ENCODE assay signal across 10 mouse cellular contexts in the genomic region with DNA sequence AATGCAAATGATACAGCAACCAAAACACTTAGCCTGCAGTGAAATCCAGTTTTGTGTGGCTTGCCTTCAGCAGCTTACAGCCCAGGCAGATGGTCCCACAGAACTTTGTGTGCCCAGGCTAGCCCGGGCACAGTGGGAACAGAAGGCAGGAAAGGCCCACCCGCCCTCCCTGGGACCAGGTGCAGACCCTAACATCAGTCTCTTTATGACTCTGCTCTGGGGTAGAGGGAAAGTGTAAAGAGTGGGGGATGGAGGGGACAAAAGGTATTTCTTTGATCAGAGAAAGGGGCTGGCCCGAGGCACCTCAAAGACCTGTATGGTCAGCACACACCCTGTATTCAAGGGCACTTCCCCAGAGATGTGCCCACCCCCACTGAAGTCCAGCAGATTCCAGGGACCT. TPM values are rescaled to one million over a fixed set of nuclear protein-coding genes. Genes with fewer than 3 reads are reported as not detected.
DNase-seq lines count a peak whose midpoint lies in the region; ATAC-seq and TF ChIP-seq lines count a peak whose summit lies in the region.
"Had no signal": no experiment of that assay in that cellular context is flagged by ENCODE, and none has a peak within 500 bp of the region (broad histone marks: within the 10 kb centered on the region; RNA-seq: fewer than 3 reads in every experiment).

No protein-coding gene starts in this region.

- no peak for ATAC-seq in heart, postnatal 0 days (ENCODE audit: insufficient read depth, low read depth)
- peak; percentile 27; the same call in 1 of the 2 replicates for ATAC-seq in lung, embryonic 16.5 days (ENCODE audit: low read depth)
- no peak for ATAC-seq in forebrain, embryonic 13.5 days
- ATAC-seq in stomach, embryonic 15.5 days (ENCODE audit: insufficient read depth, low FRiP score, low read depth), result no peak
- ATAC-seq in erythroblast, adult 5-6 weeks (replicated peaks; ENCODE audit: low FRiP score, poor library complexity, severe bottlenecking), result no peak

- peaks cover 33% of the 10 kb centered on the region for H3K4me1 ChIP-seq in heart, postnatal 0 days (ENCODE audit: control insufficient read depth, insufficient read depth)
- peaks cover 63% of the 10 kb centered on the region for H3K4me1 ChIP-seq in lung, embryonic 16.5 days (replicated peaks; ENCODE audit: control insufficient read depth, insufficient read depth, low read length)
- peaks cover 49% of the 10 kb centered on the region for H3K4me1 ChIP-seq in forebrain, embryonic 13.5 days
- H3K4me1 ChIP-seq in stomach, embryonic 15.5 days, result peaks cover 61% of the 10 kb centered on the region

- H3K36me3 ChIP-seq in heart, postnatal 0 days (replicated peaks; ENCODE audit: control insufficient read depth, insufficient read depth, low read length), result no peaks in the 10 kb centered on the region
- no peaks in the 10 kb centered on the region for H3K36me3 ChIP-seq in lung, embryonic 16.5 days (ENCODE audit: control insufficient read depth, insufficient read depth, low read length)
- H3K36me3 ChIP-seq in forebrain, embryonic 13.5 days (ENCODE audit: poor library complexity, severe bottlenecking), result no peaks in the 10 kb centered on the region; the same call in 1 of the 2 replicates
- no peaks in the 10 kb centered on the region for H3K36me3 ChIP-seq in stomach, embryonic 15.5 days
- H3K36me3 ChIP-seq: liver, embryonic 15.5 days had no signal

- no peak overlapping the region for H3K4me3 ChIP-seq in heart, postnatal 0 days (ENCODE audit: low read depth, low read length)
- H3K4me3 ChIP-seq in lung, embryonic 16.5 days (ENCODE audit: low read length), result no peak overlapping the region
- no peak overlapping the region for H3K4me3 ChIP-seq in forebrain, embryonic 13.5 days
- no peak overlapping the region for H3K4me3 ChIP-seq in stomach, embryonic 15.5 days (replicated peaks)
- H3K4me3 ChIP-seq: liver, embryonic 15.5 days had no signal

- 0 out of 2 replicates have a peak overlapping the region, but pooled peaks have one; percentile 4 for H3K27ac ChIP-seq in heart, postnatal 0 days (ENCODE audit: low read depth)
- H3K27ac ChIP-seq in lung, embryonic 16.5 days (ENCODE audit: low read length), result peak overlapping the region; percentile 91
- peak overlapping the region; percentile 35 for H3K27ac ChIP-seq in forebrain, embryonic 13.5 days
- peak overlapping the region; percentile 80 for H3K27ac ChIP-seq in stomach, embryonic 15.5 days
- H3K27ac ChIP-seq: liver, embryonic 15.5 days had no signal

- H3K9ac ChIP-seq in heart, postnatal 0 days (replicated peaks; ENCODE audit: low read depth, low read length), result no peak overlapping the region
- peak overlapping the region; percentile 38; the same call in 1 of the 2 replicates for H3K9ac ChIP-seq in lung, embryonic 16.5 days (ENCODE audit: low read length)
- H3K9ac ChIP-seq in forebrain, embryonic 13.5 days, result peak overlapping the region; percentile 21; the same call in 1 of the 2 replicates
- no peak overlapping the region for H3K9ac ChIP-seq in stomach, embryonic 15.5 days
- H3K9ac ChIP-seq: liver, embryonic 15.5 days had no signal

- WGBS in heart, postnatal 0 days, result 61% methylated on average over 3 of the region's 3 CpGs
- 30% methylated on average over 3 of the region's 3 CpGs for WGBS in lung, embryonic 16.5 days
- WGBS in forebrain, embryonic 13.5 days, result 31% methylated on average over 3 of the region's 3 CpGs
- 35% methylated on average over 3 of the region's 3 CpGs for WGBS in stomach, embryonic 15.5 days

- H3K27me3 ChIP-seq in heart, postnatal 0 days (ENCODE audit: control insufficient read depth, insufficient read depth, low read length), result no peaks in the 10 kb centered on the region
- H3K27me3 ChIP-seq in lung, embryonic 16.5 days (ENCODE audit: control insufficient read depth, insufficient read depth, low read depth, low read length), result no peaks in the 10 kb centered on the region
- no peaks in the 10 kb centered on the region for H3K27me3 ChIP-seq in forebrain, embryonic 13.5 days
- no peaks in the 10 kb centered on the region for H3K27me3 ChIP-seq in stomach, embryonic 15.5 days (replicated peaks)
- H3K27me3 ChIP-seq: CH12.LX; liver, embryonic 15.5 days had no signal

- no peak for TF ChIP-seq CTCF in heart, postnatal 0 days (IDR thresholded peaks at IDR 0.05; ENCODE audit: low read depth)

- no peaks in the 10 kb centered on the region for H3K9me3 ChIP-seq in heart, postnatal 0 days (replicated peaks; ENCODE audit: control insufficient read depth, low read length)
- H3K9me3 ChIP-seq in lung, embryonic 16.5 days (ENCODE audit: control insufficient read depth, low read length), result no peaks in the 10 kb centered on the region
- no peaks in the 10 kb centered on the region for H3K9me3 ChIP-seq in forebrain, embryonic 13.5 days (replicated peaks)
- no peaks in the 10 kb centered on the region for H3K9me3 ChIP-seq in stomach, embryonic 15.5 days
- H3K9me3 ChIP-seq: liver, embryonic 15.5 days had no signal

- H3K4me2 ChIP-seq in heart, postnatal 0 days (ENCODE audit: low read depth, low read length), result no peak overlapping the region
- H3K4me2 ChIP-seq in lung, embryonic 16.5 days (ENCODE audit: low read depth, low read length), result peak overlapping the region; percentile 21
- H3K4me2 ChIP-seq in forebrain, embryonic 13.5 days, result no peak overlapping the region
- H3K4me2 ChIP-seq in stomach, embryonic 15.5 days, result no peak overlapping the region
- H3K4me2 ChIP-seq: liver, embryonic 15.5 days had no signal

- TF ChIP-seq EP300 in heart, postnatal 0 days (IDR thresholded peaks at IDR 0.05; ENCODE audit: low read depth), result no peak

- no peak for DNase-seq in heart, postnatal 0 days (ENCODE audit: low spot score)
- no peak for DNase-seq in heart, adult 8-10 months (ENCODE audit: low spot score)
- no peak for DNase-seq in lung, postnatal 4 days
- DNase-seq: heart, postnatal 14 days had no signal

RNA-seq across cellular contexts. Expression of gene Ptk7, which starts 16.1 kb away (rescaled TPM):
- total RNA-seq in heart, postnatal 0 days (2014; rRNA removed; ENCODE audit: low replicate concordance), result 57.9 and 70.4 TPM in 2 replicates
- polyA plus RNA-seq in heart, postnatal 0 days (2015; fragmentation: Nextera tagmentation; extraction: Ambion mirVana), result 16.9 and 17.2 TPM in 2 replicates
- 1 to 10 TPM; 1.8 to 3.5 (median 2.1) TPM for total RNA-seq in heart, adult 8-10 months (2022)
- 141 and 143 TPM in 2 replicates for polyA plus RNA-seq in lung, embryonic 16.5 days (2015; fragmentation: Nextera tagmentation; extraction: Ambion mirVana)
- polyA plus RNA-seq in forebrain, embryonic 13.5 days (2015; fragmentation: Nextera tagmentation; extraction: Ambion mirVana), result 32.5 and 35.3 TPM in 2 replicates
- 87.6 and 89.8 TPM in 2 replicates for polyA plus RNA-seq in stomach, embryonic 15.5 days (2015; fragmentation: Nextera tagmentation; extraction: Ambion mirVana)
- not detected in 2 replicates for total RNA-seq in erythroblast, adult 5-6 weeks (2015; ENCODE audit: low replicate concordance)
- not detected in 2 replicates for total RNA-seq in erythroblast, adult 5-6 weeks (2017; ENCODE audit: low replicate concordance)

RNA-seq across cellular contexts. Expression of gene Klc4, which starts 32.6 kb away (rescaled TPM):
- 26.2 and 29.0 TPM in 2 replicates for total RNA-seq in heart, postnatal 0 days (2014; rRNA removed; ENCODE audit: low replicate concordance)
- polyA plus RNA-seq in heart, postnatal 0 days (2015; fragmentation: Nextera tagmentation; extraction: Ambion mirVana), result 25.1 and 28.8 TPM in 2 replicates
- 10 to 100 TPM; 27.5 to 29.1 (median 28.5) TPM for total RNA-seq in heart, adult 8-10 months (2022)
- 27.6 and 30.8 TPM in 2 replicates for polyA plus RNA-seq in lung, embryonic 16.5 days (2015; fragmentation: Nextera tagmentation; extraction: Ambion mirVana)
- 44.3 and 47.7 TPM in 2 replicates for polyA plus RNA-seq in forebrain, embryonic 13.5 days (2015; fragmentation: Nextera tagmentation; extraction: Ambion mirVana)
- 38.4 and 41.4 TPM in 2 replicates for polyA plus RNA-seq in stomach, embryonic 15.5 days (2015; fragmentation: Nextera tagmentation; extraction: Ambion mirVana)
- 0.38 and 1.3 TPM in 2 replicates for total RNA-seq in erythroblast, adult 5-6 weeks (2015; ENCODE audit: low replicate concordance)
- 7.7 and 12.0 TPM in 2 replicates for total RNA-seq in erythroblast, adult 5-6 weeks (2017; ENCODE audit: low replicate concordance)

RNA-seq across cellular contexts. Expression of gene Mrpl2, which starts 32.8 kb away (rescaled TPM):
- total RNA-seq in heart, postnatal 0 days (2014; rRNA removed; ENCODE audit: low replicate concordance), result 96.7 and 116 TPM in 2 replicates
- polyA plus RNA-seq in heart, postnatal 0 days (2015; fragmentation: Nextera tagmentation; extraction: Ambion mirVana), result 152 and 158 TPM in 2 replicates
- total RNA-seq in heart, adult 8-10 months (2022), result 100 to 1,000 TPM; 115 to 133 (median 125) TPM
- 93.0 and 97.4 TPM in 2 replicates for polyA plus RNA-seq in lung, embryonic 16.5 days (2015; fragmentation: Nextera tagmentation; extraction: Ambion mirVana)
- 89.0 and 97.3 TPM in 2 replicates for polyA plus RNA-seq in forebrain, embryonic 13.5 days (2015; fragmentation: Nextera tagmentation; extraction: Ambion mirVana)
- polyA plus RNA-seq in stomach, embryonic 15.5 days (2015; fragmentation: Nextera tagmentation; extraction: Ambion mirVana), result 112 and 126 TPM in 2 replicates
- 35.5 and 61.9 TPM in 2 replicates for total RNA-seq in erythroblast, adult 5-6 weeks (2015; ENCODE audit: low replicate concordance)
- total RNA-seq in erythroblast, adult 5-6 weeks (2017; ENCODE audit: low replicate concordance), result 19.5 and 41.6 TPM in 2 replicates

RNA-seq across cellular contexts. Expression of gene Cul7, which starts 36.9 kb away (rescaled TPM):
- total RNA-seq in heart, postnatal 0 days (2014; rRNA removed; ENCODE audit: low replicate concordance), result 92.7 and 95.5 TPM in 2 replicates
- polyA plus RNA-seq in heart, postnatal 0 days (2015; fragmentation: Nextera tagmentation; extraction: Ambion mirVana), result 18.6 and 20.6 TPM in 2 replicates
- 10 to 100 TPM; 16.5 to 21.2 (median 18.7) TPM for total RNA-seq in heart, adult 8-10 months (2022)
- 49.1 and 50.8 TPM in 2 replicates for polyA plus RNA-seq in lung, embryonic 16.5 days (2015; fragmentation: Nextera tagmentation; extraction: Ambion mirVana)
- 33.5 and 39.0 TPM in 2 replicates for polyA plus RNA-seq in forebrain, embryonic 13.5 days (2015; fragmentation: Nextera tagmentation; extraction: Ambion mirVana)
- 42.9 and 49.5 TPM in 2 replicates for polyA plus RNA-seq in stomach, embryonic 15.5 days (2015; fragmentation: Nextera tagmentation; extraction: Ambion mirVana)
- 1.9 and 3.8 TPM in 2 replicates for total RNA-seq in erythroblast, adult 5-6 weeks (2015; ENCODE audit: low replicate concordance)
- 0.68 and 1.1 TPM in 2 replicates for total RNA-seq in erythroblast, adult 5-6 weeks (2017; ENCODE audit: low replicate concordance)

RNA-seq across cellular contexts. Expression of gene Srf, which starts 57.3 kb away (rescaled TPM):
- 192 and 271 TPM in 2 replicates for total RNA-seq in heart, postnatal 0 days (2014; rRNA removed; ENCODE audit: low replicate concordance)
- polyA plus RNA-seq in heart, postnatal 0 days (2015; fragmentation: Nextera tagmentation; extraction: Ambion mirVana), result 6.4 and 8.8 TPM in 2 replicates
- total RNA-seq in heart, adult 8-10 months (2022), result 100 to 1,000 TPM in 2 of 4 experiments, 10 to 100 TPM in 2; 84.1 to 121 (median 98.6) TPM
- 6.1 and 6.5 TPM in 2 replicates for polyA plus RNA-seq in lung, embryonic 16.5 days (2015; fragmentation: Nextera tagmentation; extraction: Ambion mirVana)
- polyA plus RNA-seq in forebrain, embryonic 13.5 days (2015; fragmentation: Nextera tagmentation; extraction: Ambion mirVana), result 4.2 and 4.4 TPM in 2 replicates
- 8.7 and 9.4 TPM in 2 replicates for polyA plus RNA-seq in stomach, embryonic 15.5 days (2015; fragmentation: Nextera tagmentation; extraction: Ambion mirVana)
- 7.3 and 11.5 TPM in 2 replicates for total RNA-seq in erythroblast, adult 5-6 weeks (2015; ENCODE audit: low replicate concordance)
- 6.0 and 7.8 TPM in 2 replicates for total RNA-seq in erythroblast, adult 5-6 weeks (2017; ENCODE audit: low replicate concordance)

Comparison
In these comparisons a context has a peak if more than half of its experiments do, and no peak if none do; other contexts are left out.
1. H3K27ac ChIP-seq: peak in every context shown above with its lines; median percentile 91 in lung, embryonic 16.5 days; 80 in stomach, embryonic 15.5 days; 35 in forebrain, embryonic 13.5 days; 4 in heart, postnatal 0 days.
2. H3K9ac ChIP-seq: peak in lung, embryonic 16.5 days (single experiment) and forebrain, embryonic 13.5 days (single experiment); none in heart, postnatal 0 days (single experiment) and stomach, embryonic 15.5 days (single experiment).